Mouse (Mus musculus): ENCODE measurements at regions not wholly inside any gene's neighbourhood (a gene's known extent, or its start where the extent isn't known, plus 50 kb on each side); places are given as distances from the start of the nearest gene placed in this dataset.

GRCm38 (mm10) chr3:40138671-40139070, 392.4 kb upstream of the Intu start:
- 24% methylated on average over 5 of the region's 5 CpGs for WGBS
- H3K27me3 ChIP-seq (ENCODE audit: control insufficient read depth, insufficient read depth, low read length) = no peaks in the 10 kb centered on the region
- no peak overlapping the region for H3K4me3 ChIP-seq (replicated peaks; ENCODE audit: insufficient read depth, low read depth, low read length)
- no peak overlapping the region for H3K27ac ChIP-seq (ENCODE audit: insufficient read depth, low read length)
- no peaks in the 10 kb centered on the region for H3K4me1 ChIP-seq (ENCODE audit: control insufficient read depth, insufficient read depth, low read length)
- TF ChIP-seq POLR2A (IDR thresholded peaks at IDR 0.05; ENCODE audit: borderline replicate concordance, insufficient read depth, low read length) (no peak), CTCF (IDR thresholded peaks at IDR 0.05; ENCODE audit: borderline replicate concordance, insufficient read depth, low read depth, low read length) (no peak)
- no peak for DNase-seq

- no peak overlapping the region for H3K4me3 ChIP-seq (replicated peaks; ENCODE audit: insufficient read depth, low read depth, low read length)
- WGBS = 85% methylated on average over 5 of the region's 5 CpGs
- DNase-seq = no peak
- H3K27ac ChIP-seq (ENCODE audit: insufficient read depth, low read length) = no peak overlapping the region
- H3K27me3 ChIP-seq (ENCODE audit: control insufficient read depth, insufficient read depth, low read length) = no peaks in the 10 kb centered on the region
- H3K4me1 ChIP-seq (ENCODE audit: control insufficient read depth, insufficient read depth, low read length) = no peaks in the 10 kb centered on the region
- TF ChIP-seq POLR2A (IDR thresholded peaks at IDR 0.05; ENCODE audit: borderline replicate concordance, insufficient read depth, low read length) (no peak), CTCF (IDR thresholded peaks at IDR 0.05; ENCODE audit: borderline replicate concordance, insufficient read depth, low read depth, low read length) (no peak)
Observed at GRCm38 (mm10) chr3:40142229-40142628, 388.9 kb upstream of the Intu start.

GRCm38 (mm10) chr3:40158631-40159030, 372.5 kb upstream of the Intu start:
- no peak for TF ChIP-seq POLR2A (IDR thresholded peaks at IDR 0.05; ENCODE audit: borderline replicate concordance, insufficient read depth, low read length)
- TF ChIP-seq CTCF (IDR thresholded peaks at IDR 0.05; ENCODE audit: borderline replicate concordance, insufficient read depth, low read depth, low read length) = no peak
- no peak overlapping the region for H3K27ac ChIP-seq (ENCODE audit: insufficient read depth, low read length)
- 53% methylated on average over 6 of the region's 6 CpGs for WGBS
- H3K27me3 ChIP-seq (ENCODE audit: control insufficient read depth, insufficient read depth, low read length) = no peaks in the 10 kb centered on the region
- no peak for DNase-seq
- H3K4me3 ChIP-seq (replicated peaks; ENCODE audit: insufficient read depth, low read depth, low read length) = no peak overlapping the region
- H3K4me1 ChIP-seq (ENCODE audit: control insufficient read depth, insufficient read depth, low read length) = no peaks in the 10 kb centered on the region

GRCm38 (mm10) chr3:40159591-40160145, 371.4 kb upstream of the Intu start:
- H3K27ac ChIP-seq (ENCODE audit: insufficient read depth, low read length) = no peak overlapping the region
- no peak overlapping the region for H3K4me3 ChIP-seq (replicated peaks; ENCODE audit: insufficient read depth, low read depth, low read length)
- no peaks in the 10 kb centered on the region for H3K27me3 ChIP-seq (ENCODE audit: control insufficient read depth, insufficient read depth, low read length)
- 53% methylated on average over 9 of the region's 9 CpGs for WGBS
- TF ChIP-seq CTCF (IDR thresholded peaks at IDR 0.05; ENCODE audit: borderline replicate concordance, insufficient read depth, low read depth, low read length) (no peak), POLR2A (IDR thresholded peaks at IDR 0.05; ENCODE audit: borderline replicate concordance, insufficient read depth, low read length) (no peak)
- H3K4me1 ChIP-seq (ENCODE audit: control insufficient read depth, insufficient read depth, low read length) = no peaks in the 10 kb centered on the region
- no peak for DNase-seq

- no peak for TF ChIP-seq POLR2A (IDR thresholded peaks at IDR 0.05; ENCODE audit: borderline replicate concordance, insufficient read depth, low read length)
- TF ChIP-seq CTCF (IDR thresholded peaks at IDR 0.05; ENCODE audit: borderline replicate concordance, insufficient read depth, low read depth, low read length) = no peak
- H3K4me1 ChIP-seq (ENCODE audit: control insufficient read depth, insufficient read depth, low read length) = no peaks in the 10 kb centered on the region
- 40% methylated on average over 1 of the region's 1 CpGs for WGBS
- no peak overlapping the region for H3K27ac ChIP-seq (ENCODE audit: insufficient read depth, low read length)
- no peak overlapping the region for H3K4me3 ChIP-seq (replicated peaks; ENCODE audit: insufficient read depth, low read depth, low read length)
- H3K27me3 ChIP-seq (ENCODE audit: control insufficient read depth, insufficient read depth, low read length) = no peaks in the 10 kb centered on the region
- DNase-seq = no peak
Observed at GRCm38 (mm10) chr3:40164181-40164580, 366.9 kb upstream of the Intu start.

- DNase-seq = no peak
- Histone ChIP-seq H3K27me3 (ENCODE audit: control insufficient read depth, insufficient read depth, low read length) (no peaks in the 10 kb centered on the region), H3K27ac (ENCODE audit: insufficient read depth, low read length) (no peak overlapping the region), H3K4me1 (ENCODE audit: control insufficient read depth, insufficient read depth, low read length) (no peaks in the 10 kb centered on the region), H3K4me3 (replicated peaks; ENCODE audit: insufficient read depth, low read depth, low read length) (no peak overlapping the region)
- 76% methylated on average over 12 of the region's 12 CpGs for WGBS
- TF ChIP-seq POLR2A (IDR thresholded peaks at IDR 0.05; ENCODE audit: borderline replicate concordance, insufficient read depth, low read length) (no peak), CTCF (IDR thresholded peaks at IDR 0.05; ENCODE audit: borderline replicate concordance, insufficient read depth, low read depth, low read length) (no peak)
Observed at GRCm38 (mm10) chr3:40167970-40168626, 363.0 kb upstream of the Intu start.

DNA sequence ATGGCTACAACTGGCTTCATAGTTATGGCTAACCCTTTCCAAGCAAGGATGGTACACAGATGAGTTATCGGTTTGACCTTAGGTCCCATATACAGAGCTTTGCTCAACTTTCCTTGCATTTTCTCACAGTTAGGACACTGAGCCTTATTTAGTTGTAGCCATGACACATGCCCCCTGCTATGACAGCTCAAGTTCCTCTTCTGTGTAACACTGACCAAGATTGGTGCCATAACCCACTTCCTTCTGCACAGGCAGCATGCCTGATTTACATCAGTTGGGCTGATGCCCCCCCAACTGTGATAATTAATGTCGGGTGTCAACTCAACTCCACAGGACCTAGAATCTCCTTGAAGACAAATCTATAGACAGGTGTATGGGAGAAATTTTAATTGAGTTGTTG, 361.5 kb upstream of the Intu start:
- 89% methylated on average over 2 of the region's 2 CpGs for WGBS
- TF ChIP-seq CTCF (IDR thresholded peaks at IDR 0.05; ENCODE audit: borderline replicate concordance, insufficient read depth, low read depth, low read length) (no peak), POLR2A (IDR thresholded peaks at IDR 0.05; ENCODE audit: borderline replicate concordance, insufficient read depth, low read length) (no peak)

DNA sequence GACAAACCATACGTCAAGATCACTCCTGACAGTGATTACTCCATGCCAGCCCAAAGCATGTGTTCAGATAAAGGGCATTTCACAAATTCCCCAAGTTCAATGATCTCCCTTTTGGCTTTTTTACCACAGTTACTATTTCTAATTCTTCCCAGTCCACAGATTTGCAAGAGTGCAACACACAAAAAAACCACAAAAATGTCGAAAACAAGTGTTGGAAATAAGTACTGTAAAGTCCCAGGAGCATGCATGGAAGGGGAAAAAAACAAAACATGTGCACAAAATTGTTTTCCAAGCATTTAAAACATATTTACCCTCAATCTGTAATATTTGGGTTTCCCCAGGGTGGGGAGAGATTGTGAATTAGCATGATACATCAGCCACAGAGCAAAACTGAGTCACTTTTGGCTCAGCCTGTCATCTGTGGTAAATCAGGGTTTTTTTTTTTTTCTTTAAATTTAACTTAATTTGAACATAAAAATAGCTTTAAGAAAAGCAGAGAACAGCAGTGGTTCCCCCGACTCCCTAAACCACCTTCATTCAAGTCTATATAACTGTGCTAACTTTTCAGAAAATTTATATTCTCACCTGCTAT, 351.3 kb upstream of the Intu start:
- no peak for DNase-seq
- H3K27ac ChIP-seq (ENCODE audit: insufficient read depth, low read length) = no peak overlapping the region
- no peaks in the 10 kb centered on the region for H3K27me3 ChIP-seq (ENCODE audit: control insufficient read depth, insufficient read depth, low read length)
- no peak overlapping the region for H3K4me3 ChIP-seq (replicated peaks; ENCODE audit: insufficient read depth, low read depth, low read length)
- TF ChIP-seq CTCF (IDR thresholded peaks at IDR 0.05; ENCODE audit: borderline replicate concordance, insufficient read depth, low read depth, low read length) (no peak), POLR2A (IDR thresholded peaks at IDR 0.05; ENCODE audit: borderline replicate concordance, insufficient read depth, low read length) (no peak)
- WGBS = 75% methylated on average over 3 of the region's 3 CpGs
- H3K4me1 ChIP-seq (ENCODE audit: control insufficient read depth, insufficient read depth, low read length) = no peaks in the 10 kb centered on the region

More for the DNA sequence above, 361.5 kb upstream of the Intu start:
- Histone ChIP-seq H3K4me3 (replicated peaks; ENCODE audit: insufficient read depth, low read depth, low read length) (no peak overlapping the region), H3K27me3 (ENCODE audit: control insufficient read depth, insufficient read depth, low read length) (no peaks in the 10 kb centered on the region), H3K27ac (ENCODE audit: insufficient read depth, low read length) (no peak overlapping the region), H3K4me1 (ENCODE audit: control insufficient read depth, insufficient read depth, low read length) (no peaks in the 10 kb centered on the region)
- DNase-seq = no peak
